Mouse (Mus musculus): ENCODE data around the gene Bche. TPM values are rescaled to one million over a fixed set of nuclear protein-coding genes. Genes with fewer than 3 reads are reported as not detected.
A peak's percentile ranks its signal among the peaks of the same experiment; 100 is the strongest.

Bche gene
- polyA plus RNA-seq, 1 experiment from 2014 or later = 20.5 TPM

DNA sequence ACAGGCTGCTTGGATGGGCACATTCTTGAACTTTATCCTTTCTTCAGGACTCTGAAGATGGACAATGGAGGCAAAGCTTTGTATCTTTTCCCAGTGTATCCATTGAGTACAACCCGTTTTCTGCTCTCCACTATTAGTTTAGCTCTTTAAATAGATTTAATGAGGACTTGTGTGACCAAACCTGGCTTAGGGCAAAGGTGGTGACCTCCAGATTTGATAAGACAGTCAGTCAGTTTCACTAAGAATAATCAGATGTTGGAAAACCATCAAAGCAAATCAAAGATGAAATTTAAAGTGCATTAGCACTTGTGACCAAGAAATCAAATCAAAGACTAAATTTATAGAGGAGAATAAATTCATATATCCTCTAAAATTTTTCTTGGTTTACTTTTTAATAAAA lies 1.7 kb downstream of the Bche start:
- no peak overlapping the region for H3K4me3 ChIP-seq (replicated peaks; ENCODE audit: low read length)
- no peaks in the 10 kb centered on the region for H3K27me3 ChIP-seq (ENCODE audit: control insufficient read depth, insufficient read depth, low read length)
- no peaks in the 10 kb centered on the region for H3K4me1 ChIP-seq (ENCODE audit: control insufficient read depth, insufficient read depth, low read length)
- no peaks in the 10 kb centered on the region for H3K9me3 ChIP-seq (replicated peaks; ENCODE audit: control insufficient read depth, low read length)
- 41% methylated on average over 1 of the region's 1 CpGs for WGBS
- no peak overlapping the region for H3K27ac ChIP-seq (ENCODE audit: low read length)
- H3K36me3 ChIP-seq (ENCODE audit: control insufficient read depth, insufficient read depth, low read length) = no peaks in the 10 kb centered on the region
- ATAC-seq (ENCODE audit: insufficient read depth, low FRiP score) = no peak
- no peak overlapping the region for H3K9ac ChIP-seq (ENCODE audit: low read length)
- no peak overlapping the region for H3K4me2 ChIP-seq (ENCODE audit: low read depth, low read length)

DNA sequence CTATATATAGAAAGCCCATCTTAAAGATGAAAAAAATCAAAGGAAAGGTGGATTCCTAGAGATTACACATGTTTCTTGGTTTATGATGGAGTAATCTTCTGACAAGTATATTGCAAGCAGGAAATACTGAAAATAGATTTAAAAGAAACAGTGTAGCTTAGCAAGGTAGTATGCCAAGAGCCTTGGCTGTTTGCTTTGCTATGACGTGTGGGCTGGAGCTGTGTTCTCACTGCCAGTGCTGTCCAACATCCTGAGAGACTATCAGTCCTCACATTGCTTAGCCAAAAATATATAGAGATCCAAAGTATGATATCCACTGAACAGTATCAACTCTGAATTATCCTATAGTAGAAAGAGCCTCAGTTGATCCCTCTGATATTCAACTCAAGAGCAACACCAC lies 9.3 kb downstream of the Bche start:
- Histone ChIP-seq H3K4me3 (replicated peaks; ENCODE audit: low read length) (no peak overlapping the region), H3K27ac (ENCODE audit: low read length) (no peak overlapping the region), H3K36me3 (ENCODE audit: control insufficient read depth, insufficient read depth, low read length) (no peaks in the 10 kb centered on the region), H3K4me1 (ENCODE audit: control insufficient read depth, insufficient read depth, low read length) (no peaks in the 10 kb centered on the region), H3K9ac (ENCODE audit: low read length) (no peak overlapping the region), H3K4me2 (ENCODE audit: low read depth, low read length) (no peak overlapping the region), H3K27me3 (ENCODE audit: control insufficient read depth, insufficient read depth, low read length) (no peaks in the 10 kb centered on the region), H3K9me3 (replicated peaks; ENCODE audit: control insufficient read depth, low read length) (no peaks in the 10 kb centered on the region)
- no peak for ATAC-seq (ENCODE audit: insufficient read depth, low FRiP score)
- 57% methylated on average over 1 of the region's 1 CpGs for WGBS

DNA sequence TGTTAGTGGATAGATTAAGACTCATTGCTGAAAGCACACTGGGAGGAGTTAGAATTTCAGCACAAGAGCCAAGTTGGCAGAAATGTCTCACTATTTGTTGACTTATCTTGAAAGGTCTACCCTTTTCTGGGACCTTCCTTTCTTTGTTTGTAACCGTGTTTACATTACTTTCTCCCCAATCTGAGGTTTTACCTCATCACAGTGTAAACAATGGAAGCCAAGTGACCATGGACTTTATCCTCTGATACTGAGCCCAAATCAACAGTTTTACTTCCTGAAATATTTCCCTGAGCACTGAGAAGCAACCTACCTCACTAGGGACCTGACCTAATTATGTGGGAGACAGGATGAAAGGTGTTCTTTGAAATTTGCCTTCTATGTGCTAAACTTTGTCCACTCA lies 34.9 kb downstream of the Bche start:
- ATAC-seq (ENCODE audit: insufficient read depth, low FRiP score) = peak; percentile 93
- Histone ChIP-seq H3K36me3 (ENCODE audit: control insufficient read depth, insufficient read depth, low read length) (no peaks in the 10 kb centered on the region), H3K4me2 (ENCODE audit: low read depth, low read length) (no peak overlapping the region), H3K27me3 (ENCODE audit: control insufficient read depth, insufficient read depth, low read length) (no peaks in the 10 kb centered on the region), H3K9me3 (replicated peaks; ENCODE audit: control insufficient read depth, low read length) (no peaks in the 10 kb centered on the region), H3K4me3 (replicated peaks; ENCODE audit: low read length) (no peak overlapping the region), H3K4me1 (ENCODE audit: control insufficient read depth, insufficient read depth, low read length) (no peaks in the 10 kb centered on the region), H3K9ac (ENCODE audit: low read length) (no peak overlapping the region), H3K27ac (ENCODE audit: low read length) (peak overlapping the region; percentile 34; the same call in 1 of the 2 replicates)
- 42% methylated on average over 1 of the region's 1 CpGs for WGBS

DNA sequence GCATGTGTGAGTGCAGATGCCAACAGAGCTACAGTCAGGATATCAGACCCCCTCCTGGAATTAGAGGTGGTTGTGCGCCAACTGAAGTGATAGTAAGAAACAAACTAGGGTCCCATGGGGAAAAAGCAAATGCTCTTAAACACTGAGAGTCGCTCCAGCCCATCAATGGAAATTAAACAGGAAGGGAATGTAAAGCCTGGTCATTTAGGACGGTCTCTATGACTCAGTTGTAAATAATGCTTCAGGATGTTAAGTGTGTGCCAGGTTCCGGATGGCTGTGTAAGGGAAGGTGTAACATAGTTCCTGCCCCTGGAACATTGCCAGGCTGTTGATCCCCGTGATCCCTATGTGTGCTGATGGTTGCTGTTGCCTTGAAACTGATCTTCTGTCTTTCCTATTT lies 40.0 kb downstream of the Bche start:
- Histone ChIP-seq H3K27me3 (ENCODE audit: control insufficient read depth, insufficient read depth, low read length) (no peaks in the 10 kb centered on the region), H3K4me3 (replicated peaks; ENCODE audit: low read length) (no peak overlapping the region), H3K4me2 (ENCODE audit: low read depth, low read length) (no peak overlapping the region), H3K9ac (ENCODE audit: low read length) (no peak overlapping the region), H3K4me1 (ENCODE audit: control insufficient read depth, insufficient read depth, low read length) (peaks cover 3% of the 10 kb centered on the region; the same call in 1 of the 2 replicates), H3K9me3 (replicated peaks; ENCODE audit: control insufficient read depth, low read length) (no peaks in the 10 kb centered on the region), H3K27ac (ENCODE audit: low read length) (peak overlapping the region; percentile 70), H3K36me3 (ENCODE audit: control insufficient read depth, insufficient read depth, low read length) (no peaks in the 10 kb centered on the region)
- peak; percentile 63 for ATAC-seq (ENCODE audit: insufficient read depth, low FRiP score)
- 43% methylated on average over 5 of the region's 5 CpGs for WGBS

DNA sequence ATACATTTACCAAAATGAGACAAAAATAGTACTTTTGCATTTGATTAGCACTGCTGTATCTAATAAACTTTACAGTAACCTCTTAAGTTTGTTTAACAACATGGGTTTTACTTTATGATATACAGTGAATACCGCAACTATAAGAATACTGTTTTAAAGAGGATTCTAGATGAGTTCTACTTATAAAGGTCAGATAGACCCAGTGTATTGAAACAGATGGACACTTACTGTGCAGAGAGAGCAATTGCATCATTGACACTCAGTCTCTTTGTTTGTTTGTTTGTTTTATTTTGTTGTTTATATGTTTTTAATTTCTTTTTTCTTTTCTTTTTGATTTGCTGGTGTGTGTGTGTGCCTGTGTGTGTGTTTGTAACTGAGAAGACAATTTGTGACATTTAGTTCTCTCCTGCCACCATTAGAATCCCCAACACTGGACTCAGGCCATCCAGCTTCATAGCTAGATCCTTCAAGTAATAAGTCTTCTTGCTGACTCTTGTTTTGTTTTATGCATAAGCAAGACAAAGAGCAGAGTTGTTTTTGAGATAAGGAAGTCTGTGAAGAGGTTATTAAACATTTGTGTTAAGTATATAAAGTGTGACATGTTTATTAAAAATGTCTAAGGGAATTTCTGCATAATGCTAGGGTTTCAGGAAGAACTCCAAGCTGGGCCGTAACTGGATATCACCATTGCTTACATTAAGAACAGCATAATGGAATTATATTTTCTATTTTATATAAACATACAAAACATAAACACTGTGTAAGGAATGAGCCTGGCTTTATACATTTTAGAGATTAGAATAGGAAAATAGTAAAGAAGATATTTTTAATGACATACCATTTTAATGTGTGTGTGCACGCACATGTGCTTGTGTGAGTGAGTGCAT lies 40.7 kb downstream of the Bche start:
- Histone ChIP-seq H3K27ac (ENCODE audit: low read length) (peak overlapping the region; percentile 70), H3K27me3 (ENCODE audit: control insufficient read depth, insufficient read depth, low read length) (no peaks in the 10 kb centered on the region), H3K4me2 (ENCODE audit: low read depth, low read length) (no peak overlapping the region), H3K9me3 (replicated peaks; ENCODE audit: control insufficient read depth, low read length) (no peaks in the 10 kb centered on the region), H3K36me3 (ENCODE audit: control insufficient read depth, insufficient read depth, low read length) (no peaks in the 10 kb centered on the region), H3K4me3 (replicated peaks; ENCODE audit: low read length) (no peak overlapping the region), H3K4me1 (ENCODE audit: control insufficient read depth, insufficient read depth, low read length) (peaks cover 3% of the 10 kb centered on the region; the same call in 1 of the 2 replicates), H3K9ac (ENCODE audit: low read length) (no peak overlapping the region)
- 61% methylated on average over 3 of the region's 3 CpGs for WGBS
- peak; percentile 75 for ATAC-seq (ENCODE audit: insufficient read depth, low FRiP score)

DNA sequence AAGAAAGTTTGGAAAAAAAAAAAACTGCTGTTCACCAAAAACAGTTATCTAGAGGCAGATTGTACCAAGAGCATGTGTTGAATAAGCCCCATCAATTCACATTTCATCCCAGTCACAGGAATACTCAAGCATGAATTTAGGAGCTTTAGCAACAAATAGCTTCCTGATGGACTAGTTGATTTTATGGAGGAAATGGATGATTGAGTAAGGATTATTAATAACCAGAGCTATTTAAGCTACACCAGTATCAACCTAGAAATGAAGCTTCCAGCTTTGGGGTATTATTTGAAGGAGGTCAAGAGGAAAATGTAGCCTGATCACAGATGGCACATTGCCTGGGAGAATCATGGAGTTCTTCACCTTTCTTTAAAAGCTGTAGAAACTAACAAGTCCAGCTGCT lies 57.9 kb downstream of the Bche start:
- H3K27me3 ChIP-seq (ENCODE audit: control insufficient read depth, insufficient read depth, low read length) = no peaks in the 10 kb centered on the region
- H3K36me3 ChIP-seq (ENCODE audit: control insufficient read depth, insufficient read depth, low read length) = no peaks in the 10 kb centered on the region
- H3K9ac ChIP-seq (ENCODE audit: low read length) = no peak overlapping the region
- H3K4me2 ChIP-seq (ENCODE audit: low read depth, low read length) = no peak overlapping the region
- H3K27ac ChIP-seq (ENCODE audit: low read length) = no peak overlapping the region
- no peak for ATAC-seq (ENCODE audit: insufficient read depth, low FRiP score)
- H3K4me1 ChIP-seq (ENCODE audit: control insufficient read depth, insufficient read depth, low read length) = no peaks in the 10 kb centered on the region
- H3K9me3 ChIP-seq (replicated peaks; ENCODE audit: control insufficient read depth, low read length) = no peaks in the 10 kb centered on the region
- H3K4me3 ChIP-seq (replicated peaks; ENCODE audit: low read length) = no peak overlapping the region

DNA sequence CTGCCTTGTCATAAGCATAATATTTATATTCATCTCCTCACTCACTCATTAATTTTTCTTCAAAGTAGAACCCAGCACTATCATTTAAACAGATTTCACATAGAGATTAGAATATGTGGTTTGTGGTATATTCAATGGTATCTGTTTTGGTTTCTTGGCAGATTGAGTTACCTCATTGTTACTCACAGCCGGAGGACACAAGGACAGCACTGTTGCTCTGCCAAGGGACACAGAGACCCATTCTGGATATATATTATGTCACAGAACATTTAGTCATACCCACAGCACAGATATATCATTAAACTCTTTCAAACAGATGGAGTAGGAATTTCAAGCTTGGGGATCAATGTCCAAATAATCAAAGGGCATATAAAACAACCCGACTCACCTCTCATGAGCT lies 61.2 kb downstream of the Bche start:
- WGBS = 80% methylated on average over 2 of the region's 2 CpGs
- no peaks in the 10 kb centered on the region for H3K27me3 ChIP-seq (ENCODE audit: control insufficient read depth, insufficient read depth, low read length)

DNA sequence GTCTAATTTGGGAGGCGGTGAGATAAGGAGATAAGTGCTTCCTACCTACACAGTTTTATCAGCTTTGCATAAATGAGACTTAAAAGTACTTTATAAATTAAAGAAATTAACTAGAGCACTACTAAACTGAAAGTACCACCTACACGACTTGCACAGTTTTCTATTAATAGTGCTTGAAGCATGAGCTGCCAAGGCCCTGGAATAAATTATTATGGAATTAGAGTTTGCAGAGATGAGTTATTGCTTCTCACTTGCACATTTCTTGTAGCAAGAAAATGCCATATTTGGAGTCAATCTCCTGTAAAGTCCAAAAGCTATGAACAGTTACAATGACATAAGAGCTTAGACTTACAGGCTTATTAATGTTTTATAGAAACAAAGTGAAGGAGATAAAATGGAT lies 96.8 kb downstream of the Bche start:
- no peaks in the 10 kb centered on the region for H3K4me1 ChIP-seq (ENCODE audit: control insufficient read depth, insufficient read depth, low read length)
- no peak overlapping the region for H3K4me3 ChIP-seq (replicated peaks; ENCODE audit: low read length)
- no peaks in the 10 kb centered on the region for H3K9me3 ChIP-seq (replicated peaks; ENCODE audit: control insufficient read depth, low read length)
- H3K36me3 ChIP-seq (ENCODE audit: control insufficient read depth, insufficient read depth, low read length) = no peaks in the 10 kb centered on the region
- no peak; the same call in 1 of the 2 replicates for ATAC-seq (ENCODE audit: insufficient read depth, low FRiP score)
- no peak overlapping the region for H3K27ac ChIP-seq (ENCODE audit: low read length)
- H3K4me2 ChIP-seq (ENCODE audit: low read depth, low read length) = no peak overlapping the region
- no peak overlapping the region for H3K9ac ChIP-seq (ENCODE audit: low read length)
- H3K27me3 ChIP-seq (ENCODE audit: control insufficient read depth, insufficient read depth, low read length) = no peaks in the 10 kb centered on the region
- WGBS = 73% methylated on average over 2 of the region's 2 CpGs

More for the DNA sequence above, 61.2 kb downstream of the Bche start:
- Histone ChIP-seq H3K9ac (ENCODE audit: low read length) (no peak overlapping the region), H3K4me3 (replicated peaks; ENCODE audit: low read length) (no peak overlapping the region), H3K4me2 (ENCODE audit: low read depth, low read length) (no peak overlapping the region), H3K27ac (ENCODE audit: low read length) (no peak overlapping the region), H3K9me3 (replicated peaks; ENCODE audit: control insufficient read depth, low read length) (no peaks in the 10 kb centered on the region), H3K4me1 (ENCODE audit: control insufficient read depth, insufficient read depth, low read length) (no peaks in the 10 kb centered on the region), H3K36me3 (ENCODE audit: control insufficient read depth, insufficient read depth, low read length) (no peaks in the 10 kb centered on the region)
- ATAC-seq (ENCODE audit: insufficient read depth, low FRiP score) = no peak

DNA sequence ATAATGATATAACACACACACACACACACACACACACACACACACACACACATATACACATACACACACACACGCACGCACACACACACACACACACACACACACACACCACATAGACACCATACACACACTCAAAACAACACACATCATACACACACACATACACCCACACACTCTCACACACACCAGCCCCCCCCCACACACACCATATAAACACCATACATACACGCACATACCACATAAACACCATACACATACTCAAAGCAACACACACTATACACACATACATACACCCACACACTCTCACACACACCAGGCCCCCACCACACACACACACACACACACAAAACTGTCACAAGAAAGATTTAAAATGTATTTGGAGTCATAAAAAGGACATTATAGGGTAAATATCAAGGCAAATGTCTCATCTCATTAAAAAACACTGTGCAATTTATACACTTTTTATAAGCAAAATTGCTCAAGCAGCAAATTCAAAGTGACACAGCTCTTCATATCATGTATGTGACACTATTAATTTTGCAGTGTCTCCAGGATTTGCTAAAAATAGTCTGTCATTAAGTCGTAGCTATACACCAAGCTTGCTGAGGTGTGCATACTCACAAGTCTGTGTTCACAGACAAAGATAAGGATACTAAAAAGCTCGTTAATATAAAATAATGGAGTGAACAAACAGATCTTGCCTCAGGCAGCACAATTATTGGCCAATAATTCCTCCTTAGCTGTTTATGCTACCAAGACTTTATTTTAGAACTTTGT lies 116.3 kb downstream of the Bche start:
- Histone ChIP-seq H3K27me3 (ENCODE audit: control insufficient read depth, insufficient read depth, low read length) (no peaks in the 10 kb centered on the region), H3K27ac (ENCODE audit: low read length) (no peak overlapping the region), H3K4me1 (ENCODE audit: control insufficient read depth, insufficient read depth, low read length) (no peaks in the 10 kb centered on the region), H3K9me3 (replicated peaks; ENCODE audit: control insufficient read depth, low read length) (no peaks in the 10 kb centered on the region), H3K36me3 (ENCODE audit: control insufficient read depth, insufficient read depth, low read length) (no peaks in the 10 kb centered on the region), H3K4me3 (replicated peaks; ENCODE audit: low read length) (no peak overlapping the region), H3K4me2 (ENCODE audit: low read depth, low read length) (no peak overlapping the region), H3K9ac (ENCODE audit: low read length) (no peak overlapping the region)
- no peak for ATAC-seq (ENCODE audit: insufficient read depth, low FRiP score)
- WGBS = 77% methylated on average over 5 of the region's 5 CpGs

Data from stomach, embryonic 16.5 days (tissue).